Mouse (Mus musculus): Measurements from ENCODE around the gene Tbc1d13.
"Not testable (repeated sequence)": the region's sequence is repeated elsewhere in the genome, so short reads cannot be mapped to it uniquely, and the experiment has no call there.

The Tbc1d13 gene

DNA sequence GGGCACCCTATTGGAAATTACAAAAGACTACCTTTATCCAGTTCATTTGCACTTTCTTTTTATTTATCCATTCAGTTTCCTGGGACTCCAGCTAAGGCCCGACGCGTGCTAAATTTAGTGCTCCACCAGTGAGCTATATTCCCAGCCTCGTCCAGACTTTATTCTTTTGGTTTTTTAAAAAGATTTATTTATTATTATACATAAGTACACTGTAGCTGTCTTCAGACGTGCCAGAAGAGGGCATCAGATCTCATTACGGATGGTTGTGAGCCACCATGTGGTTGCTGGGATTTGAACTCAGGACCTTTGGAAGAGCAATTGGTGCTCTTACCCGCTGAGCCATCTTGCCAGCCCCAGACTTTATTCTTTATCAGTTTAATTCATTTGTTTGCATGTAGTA is 45.2 kb downstream of the Tbc1d13 start:
- DNase-seq (ENCODE audit: low read depth): not testable (repeated sequence)

DNA sequence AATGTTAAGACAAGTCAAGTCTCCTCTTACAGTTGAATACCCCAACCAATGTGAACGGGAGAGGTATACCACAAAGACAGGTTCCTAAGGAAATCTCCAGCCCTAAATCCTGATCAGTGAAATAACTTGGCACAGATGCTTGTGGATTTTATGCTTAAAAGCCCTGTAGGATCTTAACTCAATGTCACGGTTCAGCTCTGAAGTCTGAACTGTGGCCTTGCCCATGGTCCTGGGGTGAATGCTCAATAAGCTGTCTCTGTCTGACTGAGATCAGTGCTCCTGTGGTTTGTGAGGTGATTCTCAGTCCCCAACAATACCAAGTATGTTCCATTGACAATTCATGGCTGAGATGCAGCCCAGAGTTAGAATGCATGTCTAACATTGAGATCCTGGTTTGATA is 48.9 kb downstream of the Tbc1d13 start:
- DNase-seq (ENCODE audit: low read depth): no peak

DNA sequence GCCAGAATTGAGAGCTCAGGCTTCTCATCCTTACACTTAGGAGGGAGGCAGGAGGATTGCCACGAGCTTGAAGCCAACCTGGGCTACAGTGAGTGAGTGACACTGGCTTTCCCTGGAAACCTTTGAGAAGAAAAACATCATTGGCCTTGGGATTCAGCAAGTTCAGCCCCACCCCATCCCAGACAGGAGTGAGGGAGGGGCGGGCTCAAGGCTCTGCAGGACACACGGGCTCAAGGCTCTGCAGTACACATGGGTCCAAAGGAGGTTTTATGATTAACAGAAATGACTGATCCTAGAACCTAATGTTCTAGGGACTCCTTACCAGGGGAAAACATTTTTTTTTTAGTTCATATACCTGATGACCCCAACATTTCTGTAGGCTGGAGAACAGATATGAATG is 50.2 kb downstream of the Tbc1d13 start:
- no peak for DNase-seq (ENCODE audit: low read depth)

DNA sequence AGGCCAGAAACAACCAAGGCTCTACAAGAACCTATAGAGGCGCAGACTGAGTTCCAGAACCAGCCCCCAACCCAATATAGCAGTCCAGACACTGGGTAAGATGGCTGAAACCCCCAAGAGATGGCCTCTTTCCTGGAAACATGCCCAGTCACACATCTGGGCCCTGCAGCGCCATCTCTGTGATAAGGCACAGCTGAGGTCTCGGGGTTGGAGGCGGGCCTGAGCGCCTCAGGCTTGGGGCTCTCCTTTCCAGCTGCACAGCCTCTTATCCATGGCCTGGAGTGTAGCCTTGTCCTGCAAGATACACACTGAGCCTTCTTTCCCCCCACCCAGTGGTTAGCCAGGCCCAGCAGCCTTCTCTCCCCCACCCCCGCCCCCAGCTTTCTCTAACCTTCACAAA is 51.7 kb downstream of the Tbc1d13 start:
- no peak for DNase-seq (ENCODE audit: low read depth)

DNA sequence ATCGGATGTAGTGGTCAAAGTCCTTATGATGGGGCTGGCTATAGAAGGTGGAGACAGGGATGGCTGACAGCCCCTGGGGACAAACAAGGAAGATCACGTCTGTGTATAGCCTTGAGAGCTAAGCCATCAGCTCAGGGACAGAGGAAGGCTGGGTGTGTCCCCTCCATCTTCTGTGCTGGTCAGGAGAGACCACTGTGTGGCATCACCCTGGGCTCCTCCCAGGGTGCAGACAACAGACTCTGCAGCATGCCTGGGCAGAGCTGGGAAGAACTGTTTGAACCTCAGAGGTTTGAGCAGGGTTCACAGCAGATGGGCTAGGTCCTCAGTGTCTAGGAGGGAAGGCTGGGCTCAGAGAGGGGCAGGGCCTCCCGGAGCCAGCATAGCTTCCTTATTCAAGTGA is 52.1 kb downstream of the Tbc1d13 start:
- DNase-seq (ENCODE audit: low read depth): no peak

DNA sequence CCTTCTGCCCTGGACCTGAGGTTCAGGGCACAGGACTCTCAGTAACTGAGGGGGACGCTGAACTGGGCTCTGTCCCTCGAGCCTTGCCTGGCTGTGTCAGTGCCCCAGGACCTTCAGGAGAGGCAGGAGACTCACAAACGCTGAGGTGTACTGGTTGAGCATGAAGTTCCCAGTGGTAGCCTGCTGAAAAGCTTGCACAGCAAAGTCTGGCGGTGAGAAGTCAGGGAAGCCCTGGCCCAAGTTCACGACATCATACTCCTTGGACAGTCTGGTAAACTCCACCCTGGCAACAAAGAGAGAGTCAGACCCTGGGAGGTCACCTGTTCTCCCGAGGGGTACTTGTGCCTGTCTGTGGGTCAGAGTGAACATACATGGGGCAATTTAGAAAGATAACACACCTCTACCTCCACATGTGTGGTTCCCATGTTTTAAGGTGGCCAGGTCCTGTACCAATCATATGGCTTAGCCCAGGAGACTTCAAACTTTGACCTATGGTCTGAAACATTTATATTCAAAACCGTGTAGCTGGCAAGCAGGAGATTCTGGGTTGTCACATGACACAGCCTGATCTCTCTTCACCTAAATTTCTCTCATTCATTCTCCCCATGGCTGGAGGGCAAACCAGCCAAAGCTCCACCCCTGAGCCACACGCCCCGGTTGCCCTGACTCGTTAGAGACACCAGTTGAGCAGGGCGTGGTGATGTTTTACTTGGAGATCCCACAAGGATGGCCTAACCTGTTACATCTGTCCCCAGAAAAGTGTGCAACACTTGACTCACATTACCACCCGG is 58.4 kb downstream of the Tbc1d13 start:
- DNase-seq (ENCODE audit: low read depth): no peak

DNA sequence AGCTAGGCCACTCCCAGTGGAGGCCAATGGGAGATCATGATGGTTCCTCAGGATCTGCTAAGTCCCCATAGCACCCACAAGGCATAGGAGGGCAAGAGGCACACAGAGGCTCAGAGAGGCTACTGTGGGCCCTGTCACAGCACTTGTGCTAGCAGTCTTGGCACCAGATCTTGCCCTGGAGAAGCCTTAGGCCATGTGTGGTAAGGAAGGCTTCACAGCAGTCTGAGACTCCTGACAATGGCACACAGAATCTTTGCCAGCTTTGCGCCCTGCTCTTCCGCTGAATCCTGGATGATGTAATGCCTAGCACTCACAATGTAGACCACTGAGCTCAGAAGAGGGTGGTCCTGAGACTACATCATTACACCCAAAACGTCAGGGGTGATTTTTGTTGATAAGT is 61.1 kb downstream of the Tbc1d13 start:
- DNase-seq (ENCODE audit: low read depth): no peak

DNA sequence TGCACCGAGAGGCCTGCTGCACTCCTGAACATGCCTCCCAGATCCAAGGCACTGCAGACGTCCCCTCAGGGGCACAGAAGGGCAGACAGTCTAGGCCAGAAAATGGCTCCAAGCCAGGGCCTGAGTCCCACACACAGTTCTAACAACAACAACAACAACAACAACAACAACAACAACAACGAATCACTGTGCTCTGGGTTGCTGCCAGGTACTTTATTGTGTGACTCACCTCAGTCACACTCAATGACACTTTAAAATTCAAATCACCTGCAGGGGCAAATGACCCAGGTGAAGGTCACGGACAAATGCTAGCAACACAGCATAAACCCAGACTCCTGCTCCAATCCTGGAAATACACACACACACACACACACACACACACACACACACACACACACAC is 64.5 kb downstream of the Tbc1d13 start:
- DNase-seq (ENCODE audit: low read depth): no peak

DNA sequence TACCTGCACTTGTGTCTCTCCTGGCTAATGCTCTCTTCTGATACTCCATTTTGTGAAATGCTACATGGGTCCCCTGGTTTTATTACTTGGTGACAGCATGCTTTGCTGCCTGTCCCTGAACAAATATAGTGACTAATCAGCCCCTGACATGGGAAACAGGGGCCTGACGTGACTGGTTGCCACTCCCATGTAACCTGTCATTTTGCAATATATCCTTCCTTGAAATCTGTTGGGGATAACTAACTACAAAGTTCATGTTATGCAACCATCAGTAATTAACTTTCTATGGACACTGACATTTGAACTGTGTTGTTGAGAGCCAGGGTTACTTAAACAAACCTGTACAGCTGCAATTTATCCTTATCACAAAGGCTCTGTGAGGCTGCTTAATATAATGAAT is 66.4 kb downstream of the Tbc1d13 start:
- no peak for DNase-seq (ENCODE audit: low read depth)

DNA sequence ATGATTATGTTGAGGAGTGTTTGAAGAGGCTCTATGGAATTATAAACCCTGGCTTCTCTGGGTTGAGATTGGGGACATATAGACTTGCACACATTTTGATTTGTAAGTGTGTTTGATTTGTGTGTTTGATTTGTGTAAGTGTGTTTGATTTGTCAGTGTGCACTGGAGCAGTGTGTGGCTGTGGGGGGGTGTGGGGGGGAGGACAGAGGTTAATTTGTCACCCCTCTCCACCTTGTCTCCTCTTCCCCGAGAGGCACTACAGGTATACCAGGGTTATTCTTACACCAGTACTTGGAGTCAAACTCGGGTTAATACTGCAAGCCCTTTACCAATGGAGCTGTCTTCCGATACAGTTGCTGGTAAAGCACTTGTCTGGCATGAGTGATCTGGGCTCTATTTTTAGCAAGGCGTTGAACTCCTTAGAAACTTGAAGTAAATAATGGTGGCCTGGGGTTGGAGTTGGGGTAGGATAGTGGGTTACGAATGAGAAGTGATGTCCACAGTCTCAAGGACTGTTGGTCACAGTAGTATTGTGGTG is 66.9 kb downstream of the Tbc1d13 start:
- no peak for DNase-seq (ENCODE audit: low read depth)

All from naive thymus-derived CD4-positive, alpha-beta T cell, adult 2 months (primary cell).